Mouse (Mus musculus) thymus, adult 2 months (tissue): ENCODE data around the gene Dydc1.

ENCODE experiments used
- CTCF ChIP-seq: fragments of 200-500 bp; IDR thresholded peaks from 2 replicates; pipeline ENCODE4 v1.5.1; 2012; ENCODE audit warnings: mild to moderate bottlenecking, control low read depth, low read length, moderate library complexity, borderline replicate concordance; ENCODE audit not compliant: control insufficient read depth, poor library complexity, insufficient read depth; ENCODE audit errors: extremely low read depth
- POLR2A ChIP-seq: fragments of 200-500 bp; IDR thresholded peaks from 2 replicates; pipeline ENCODE4 v1.6.1; 2012; ENCODE audit warnings: mild to moderate bottlenecking, low read length, control low read depth, moderate library complexity; ENCODE audit not compliant: control insufficient read depth, poor library complexity, insufficient read depth; ENCODE audit errors: extremely low read depth

DNA sequence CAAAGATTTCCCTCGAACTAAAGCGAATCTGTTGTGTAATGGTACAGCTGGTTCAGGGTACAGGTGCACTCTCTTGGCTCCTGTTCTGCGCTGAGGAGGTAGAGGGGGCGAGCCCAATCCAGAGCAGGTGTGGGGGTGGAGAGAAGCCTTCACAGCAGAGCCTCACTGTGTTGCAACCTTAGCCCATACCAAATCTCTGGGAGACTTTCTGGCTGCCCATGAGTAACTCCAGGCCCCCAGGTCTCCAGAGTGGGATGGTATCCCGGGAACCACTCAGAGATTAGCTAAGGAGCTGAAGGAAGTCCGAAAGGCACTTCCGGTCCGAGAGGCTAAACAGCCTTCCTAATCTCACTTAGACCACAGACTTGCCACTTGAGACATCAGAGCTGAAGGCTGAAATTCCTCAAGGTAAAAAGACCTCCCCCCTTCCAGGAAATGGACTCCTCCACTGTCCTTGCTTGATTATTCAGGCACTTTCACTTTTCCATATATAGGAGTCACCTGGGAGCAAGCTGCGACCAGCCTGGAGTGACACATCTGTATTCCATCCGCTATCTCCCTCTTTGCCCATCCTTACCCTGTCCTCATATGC, 32.2 kb downstream of the Dydc1 start, which contains the start of gene Mat1a:
- TF ChIP-seq POLR2A (no peak), CTCF (no peak)
